Mouse (Mus musculus) colon, adult 2 months (tissue): ENCODE results near the gene Pkd1. TPM values are rescaled to one million over a fixed set of nuclear protein-coding genes. Genes with fewer than 3 reads are reported as not detected.

Experiments used
- polyA plus RNA-seq: library from polyadenylated mRNA; depleted of rRNA; stranded (reverse); fragments of >200 nt; gene quantifications from 2 replicates; pipeline ENCODE4 v1.2.3, GENCODE M21; 2012; rRNA removed

The Pkd1 gene
- polyA plus RNA-seq: 80.1 and 86.9 TPM in 2 replicates

DNA sequence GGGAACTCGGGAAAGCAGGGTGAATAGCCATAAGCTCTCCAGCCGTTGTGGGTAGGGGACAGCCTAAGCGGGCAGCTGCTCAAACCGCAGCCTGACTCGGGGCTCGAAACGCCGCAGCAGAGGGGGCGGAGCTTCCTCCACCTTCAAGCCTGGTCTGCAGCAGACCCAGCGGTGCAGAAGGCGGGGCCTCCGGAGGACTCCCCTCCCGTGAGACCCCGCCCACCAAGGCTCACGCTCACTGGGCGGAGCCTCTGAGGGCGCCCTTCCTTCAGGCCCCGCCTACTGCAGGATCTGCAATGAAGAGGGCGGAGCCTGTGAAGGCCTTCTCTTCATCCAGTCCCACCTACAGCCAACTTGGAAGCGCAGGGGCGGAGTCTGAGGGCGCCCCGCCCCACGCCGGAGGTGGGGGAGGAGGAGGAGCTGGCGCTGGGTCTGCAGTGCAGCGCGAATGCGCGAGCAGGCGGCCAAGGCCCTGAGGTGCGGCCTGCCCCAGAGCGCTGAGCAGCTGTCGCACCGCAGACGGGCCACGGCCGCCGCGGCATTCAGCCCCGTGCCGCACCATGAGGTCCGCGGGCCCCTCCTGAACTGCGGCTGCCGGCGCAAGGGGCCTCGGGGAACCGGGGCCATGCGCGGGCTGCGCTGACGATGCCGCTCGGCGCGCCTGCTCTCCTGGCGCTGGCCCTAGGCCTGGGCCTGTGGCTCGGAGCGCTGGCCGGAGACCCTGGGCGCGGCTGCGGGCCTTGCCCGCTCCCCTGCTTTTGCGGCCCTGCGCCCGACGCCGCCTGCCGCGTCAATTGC is at the start of gene Pkd1:
TSS of gene Pkd1 (plus strand) at position 217 of the 798 bp plus-strand sequence.

GRCm38 (mm10) chr17:24527723-24528559 is 21.7 kb upstream of the Pkd1 start, which contains the start of gene Traf7:
TSS of gene Traf7 (minus strand) at chr17:24527938.

GRCm38 (mm10) chr17:24534160-24534718 is 15.4 kb upstream of the Pkd1 start, which contains the start of gene Rab26:
TSS of gene Rab26 (minus strand) at chr17:24534210.

DNA sequence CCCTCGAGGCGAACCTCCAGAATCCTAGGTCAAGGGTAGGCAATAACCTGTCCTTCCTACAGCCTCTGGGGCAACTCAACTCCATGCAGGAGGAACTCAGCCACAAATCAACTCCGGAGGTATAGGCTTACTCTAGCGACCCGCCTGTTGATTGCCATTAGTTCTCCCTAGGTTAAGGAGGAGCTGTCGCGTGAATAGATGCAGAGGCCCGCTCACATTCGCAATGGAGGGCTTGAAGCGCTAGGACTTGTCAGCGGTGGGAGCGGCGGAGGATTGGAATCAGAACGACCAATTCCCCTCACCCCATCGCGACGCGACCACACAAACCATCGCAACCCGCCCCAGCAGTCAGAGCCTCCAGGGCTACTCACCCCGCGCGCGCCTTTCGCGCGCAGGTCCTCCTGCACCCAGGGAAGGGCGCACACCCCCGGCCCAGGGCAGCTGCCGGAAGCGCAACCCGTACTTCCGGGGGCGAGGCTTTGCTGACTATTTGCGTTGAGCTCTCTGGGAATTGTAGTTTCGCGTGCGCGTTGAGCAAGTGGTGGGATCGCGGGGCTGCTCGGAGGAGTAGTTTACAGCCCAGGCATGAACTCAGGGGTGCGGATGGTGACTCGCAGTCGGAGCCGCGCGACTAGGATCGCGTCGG is 82.7 kb downstream of the Pkd1 start, which contains the start of the genes Tsc2 and Nthl1:
TSS of gene Tsc2 (minus strand) at position 464 of the 646 bp plus-strand sequence.
TSS of gene Nthl1 (plus strand) at position 514 of the 646 bp plus-strand sequence.

Other genes with a start within 250 kb of the Pkd1 start
- not detected in 2 replicates for gene Abca17, start 198.8 kb upstream of the Pkd1 start, polyA plus RNA-seq
- gene Abca3, start 197.9 kb upstream of the Pkd1 start, polyA plus RNA-seq: 38.7 and 43.5 TPM in 2 replicates
- gene Rnps1, start 135.3 kb upstream of the Pkd1 start, polyA plus RNA-seq: 86.7 and 89.1 TPM in 2 replicates
- 83.1 and 90.4 TPM in 2 replicates for gene Eci1, start 123.2 kb upstream of the Pkd1 start, polyA plus RNA-seq
- gene Dnase1l2, start 106.7 kb upstream of the Pkd1 start, polyA plus RNA-seq: 8.1 and 11.0 TPM in 2 replicates
- gene E4f1, start 79.5 kb upstream of the Pkd1 start, polyA plus RNA-seq: 86.5 and 103 TPM in 2 replicates
- 161 and 194 TPM in 2 replicates for gene Pgp, start 79.4 kb upstream of the Pkd1 start, polyA plus RNA-seq
- 2.0 and 2.5 TPM in 2 replicates for gene Bricd5, start 76.0 kb upstream of the Pkd1 start, polyA plus RNA-seq
- gene Mlst8, start 70.8 kb upstream of the Pkd1 start, polyA plus RNA-seq: 45.6 and 60.0 TPM in 2 replicates
- gene Caskin1, start 61.2 kb upstream of the Pkd1 start, polyA plus RNA-seq: 1.5 and 1.7 TPM in 2 replicates
- gene Traf7, start 21.9 kb upstream of the Pkd1 start, polyA plus RNA-seq: 179 and 213 TPM in 2 replicates
- 0.26 and 1.8 TPM in 2 replicates for gene Rab26, start 15.6 kb upstream of the Pkd1 start, polyA plus RNA-seq
- gene Tsc2, start 82.8 kb downstream of the Pkd1 start, polyA plus RNA-seq: 126 and 137 TPM in 2 replicates
- 8.2 and 8.6 TPM in 2 replicates for gene Nthl1, start 82.8 kb downstream of the Pkd1 start, polyA plus RNA-seq
- gene Slc9a3r2, start 100.5 kb downstream of the Pkd1 start, polyA plus RNA-seq: 81.0 and 93.6 TPM in 2 replicates
- 0.44 and 0.66 TPM in 2 replicates for gene Npw, start 108.6 kb downstream of the Pkd1 start, polyA plus RNA-seq
- gene Zfp598, start 119.9 kb downstream of the Pkd1 start, polyA plus RNA-seq: 124 and 127 TPM in 2 replicates
- 4.1 and 4.6 TPM in 2 replicates for gene Syngr3, start 140.1 kb downstream of the Pkd1 start, polyA plus RNA-seq
- gene Gfer, start 146.3 kb downstream of the Pkd1 start, polyA plus RNA-seq: 59.1 and 69.9 TPM in 2 replicates
- gene Noxo1, start 146.4 kb downstream of the Pkd1 start, polyA plus RNA-seq: 235 and 246 TPM in 2 replicates
- 43.3 and 49.1 TPM in 2 replicates for gene Tbl3, start 157.8 kb downstream of the Pkd1 start, polyA plus RNA-seq
- not detected in 2 replicates for gene Rnf151, start 168.2 kb downstream of the Pkd1 start, polyA plus RNA-seq
- gene Rps2, start 168.3 kb downstream of the Pkd1 start, polyA plus RNA-seq: 3,267 and 3,407 TPM in 2 replicates
- 285 and 351 TPM in 2 replicates for gene Ndufb10, start 174.6 kb downstream of the Pkd1 start, polyA plus RNA-seq
- gene Rpl3l, start 178.0 kb downstream of the Pkd1 start, polyA plus RNA-seq: 0.10 and 0.13 TPM in 2 replicates
- gene Msrb1, start 186.8 kb downstream of the Pkd1 start, polyA plus RNA-seq: 91.4 and 133 TPM in 2 replicates
- 0.24 and 0.30 TPM in 2 replicates for gene Hs3st6, start 203.2 kb downstream of the Pkd1 start, polyA plus RNA-seq